Mouse (Mus musculus) hindbrain, embryonic 12.5 days (tissue): Measurements from ENCODE around the gene Frmd5. TPM values are rescaled to one million over a fixed set of nuclear protein-coding genes. Genes with fewer than 3 reads are reported as not detected.

Source experiments
- ATAC-seq: fragments of 200-750 bp; cut with Nextera tagmentation; 2 replicates; pipeline ENCODE4 v1.8.0; 2017; ENCODE audit warnings: moderate TSS enrichment; ENCODE audit not compliant: low FRiP score
- H3K27ac ChIP-seq: fragments of 300-500 bp; sonication (generic); 2 replicates; pipeline ENCODE4 v1.5.1; 2016; ENCODE audit warnings: mild to moderate bottlenecking
- H3K27me3 ChIP-seq: fragments of 300-500 bp; sonication (generic); 2 replicates; pipeline ENCODE4 v1.6.1; 2016; ENCODE audit warnings: mild to moderate bottlenecking
- H3K36me3 ChIP-seq: fragments of 300-500 bp; sonication (generic); 2 replicates; pipeline ENCODE4 v1.6.1; 2016; ENCODE audit warnings: mild to moderate bottlenecking
- H3K4me1 ChIP-seq: fragments of 300-500 bp; sonication (generic); 2 replicates; pipeline ENCODE4 v1.6.1; 2016
- H3K4me2 ChIP-seq: fragments of 300-500 bp; sonication (generic); replicated peaks from 2 replicates; pipeline ENCODE4 v1.6.1; 2016; ENCODE audit warnings: mild to moderate bottlenecking
- H3K4me3 ChIP-seq: fragments of 300-500 bp; sonication (generic); 2 replicates; pipeline ENCODE4 v1.5.1; 2016; ENCODE audit warnings: mild to moderate bottlenecking
- H3K9ac ChIP-seq: fragments of 300-500 bp; sonication (generic); 2 replicates; pipeline ENCODE4 v1.6.1; 2016; ENCODE audit warnings: mild to moderate bottlenecking, moderate library complexity
- H3K9me3 ChIP-seq: fragments of 300-500 bp; sonication (generic); replicated peaks from 2 replicates; pipeline ENCODE4 v1.6.1; 2016; ENCODE audit warnings: mild to moderate bottlenecking
- WGBS: fragments of 180-500 bp; shearing (Covaris S2); methylation state at CpG from one replicate; pipeline ENCODE4 v1.1.7; 2016; 5-methylcytosine and 5-hydroxymethylcytosine counted together
- polyA plus RNA-seq: library from polyadenylated mRNA; unstranded; fragments of >200 nt; fragmentation: Nextera tagmentation; extraction: Ambion mirVana; gene quantifications from 2 replicates; pipeline ENCODE4 v1.2.1, GENCODE M21; 2016

The Frmd5 gene
- polyA plus RNA-seq, 1 experiment from 2014 or later, result 26.5 TPM

DNA sequence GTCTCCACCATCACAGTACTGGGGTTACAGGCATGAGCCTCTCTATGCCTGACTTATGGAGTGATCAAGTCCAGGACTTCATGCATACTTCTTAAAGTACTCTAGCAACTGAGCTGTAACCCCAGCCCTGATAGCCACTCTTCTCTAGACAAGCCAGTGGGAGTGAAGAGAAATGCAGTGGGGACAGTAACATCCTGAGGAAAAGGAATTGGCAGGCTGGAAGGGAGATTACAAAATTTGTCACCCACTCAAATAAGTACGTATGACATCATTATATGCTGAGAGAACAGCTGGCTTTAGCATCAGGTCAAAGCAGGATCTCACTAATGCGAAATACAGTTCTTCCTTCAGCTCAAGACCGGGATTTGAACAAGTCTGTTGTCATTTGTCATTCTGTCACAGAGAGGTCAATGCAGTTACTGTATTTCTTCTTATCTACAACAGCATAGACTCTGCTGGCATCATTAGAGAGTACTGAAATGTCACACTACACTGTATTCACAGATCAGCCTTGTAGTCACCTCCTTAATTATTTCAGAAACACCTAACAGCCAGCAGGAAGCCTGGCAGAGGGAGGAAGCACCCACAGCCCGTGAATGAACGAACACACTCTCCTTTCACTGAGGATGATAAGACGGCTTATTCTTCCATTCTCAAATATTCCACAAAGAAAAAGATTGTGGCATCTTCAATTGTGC, 129.8 kb downstream of the Frmd5 start:
- H3K27ac ChIP-seq, result no peak overlapping the region
- WGBS, result 62% methylated on average over 6 of the region's 6 CpGs
- no peak overlapping the region for H3K4me2 ChIP-seq
- H3K4me3 ChIP-seq, result no peak overlapping the region
- H3K36me3 ChIP-seq, result no peaks in the 10 kb centered on the region
- H3K9ac ChIP-seq, result no peak overlapping the region
- no peak for ATAC-seq
- peaks cover 12% of the 10 kb centered on the region for H3K4me1 ChIP-seq
- H3K27me3 ChIP-seq, result no peaks in the 10 kb centered on the region
- no peaks in the 10 kb centered on the region for H3K9me3 ChIP-seq

DNA sequence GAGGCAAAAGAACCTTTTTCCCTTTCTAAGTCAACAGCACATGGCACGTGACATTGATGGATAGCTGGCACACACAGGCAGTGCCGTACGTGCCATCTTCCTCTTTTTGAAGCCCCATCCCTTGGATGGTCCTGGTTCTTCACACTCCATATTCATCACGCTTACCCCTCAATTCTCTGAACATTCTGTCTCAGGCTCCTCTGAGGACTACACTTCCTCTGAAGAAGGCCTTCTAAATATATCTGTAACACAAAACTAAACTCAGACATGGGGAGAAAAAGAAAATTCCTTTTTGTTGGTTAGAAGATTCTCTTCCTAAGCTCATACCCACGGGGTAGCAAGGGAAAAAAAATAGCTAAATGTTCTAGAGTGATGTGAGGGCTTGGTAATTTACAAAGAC, 131.0 kb downstream of the Frmd5 start:
- no peak overlapping the region for H3K27ac ChIP-seq
- H3K9me3 ChIP-seq, result no peaks in the 10 kb centered on the region
- no peaks in the 10 kb centered on the region for H3K27me3 ChIP-seq
- H3K9ac ChIP-seq, result no peak overlapping the region
- WGBS, result 82% methylated on average over 5 of the region's 5 CpGs
- peaks cover 12% of the 10 kb centered on the region for H3K4me1 ChIP-seq
- H3K36me3 ChIP-seq, result no peaks in the 10 kb centered on the region
- H3K4me2 ChIP-seq, result no peak overlapping the region
- H3K4me3 ChIP-seq, result no peak overlapping the region
- no peak for ATAC-seq

DNA sequence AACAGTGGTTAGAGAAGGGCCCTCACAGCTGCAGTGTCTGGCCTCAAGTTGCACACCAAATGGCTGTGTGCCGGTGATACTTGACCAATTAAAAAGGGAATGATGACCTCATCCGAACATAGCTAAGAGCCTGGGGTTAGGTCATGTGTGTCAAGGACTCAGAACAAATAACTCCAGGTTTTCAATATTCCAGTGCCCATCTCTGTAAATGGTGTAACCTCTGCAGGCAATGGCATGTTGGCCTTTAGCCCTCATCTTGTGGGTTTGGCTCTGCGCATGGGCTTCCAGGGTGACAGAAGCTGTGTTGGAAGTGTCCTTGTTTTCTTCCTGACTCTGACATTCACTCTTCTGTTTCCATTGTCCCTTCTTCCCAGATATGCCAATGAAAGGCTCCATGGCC, 131.8 kb downstream of the Frmd5 start:
- Histone ChIP-seq H3K4me1 (peaks cover 12% of the 10 kb centered on the region), H3K9ac (no peak overlapping the region), H3K27me3 (no peaks in the 10 kb centered on the region), H3K4me2 (no peak overlapping the region), H3K27ac (no peak overlapping the region), H3K9me3 (no peaks in the 10 kb centered on the region), H3K4me3 (no peak overlapping the region), H3K36me3 (no peaks in the 10 kb centered on the region)
- WGBS, result 88% methylated on average over 3 of the region's 3 CpGs
- ATAC-seq, result no peak

DNA sequence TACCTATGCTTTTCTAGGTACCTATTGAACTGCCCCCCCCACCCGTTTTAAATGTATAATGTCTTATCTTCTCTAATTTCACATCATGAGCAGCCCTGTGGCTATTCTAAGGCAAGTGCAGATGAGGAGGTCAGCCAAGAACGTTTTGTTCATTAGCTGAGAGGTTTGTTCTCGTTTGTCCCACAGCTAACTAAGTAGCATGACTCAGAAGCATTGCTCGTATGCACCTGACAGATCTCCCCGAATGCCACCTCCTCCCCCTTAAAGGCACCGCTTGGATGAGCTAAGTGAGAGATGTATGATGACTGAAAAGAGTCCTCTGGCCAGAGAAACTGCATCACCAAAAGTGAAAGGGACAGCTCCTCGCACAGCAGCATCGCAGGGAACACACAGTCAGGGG, 132.7 kb downstream of the Frmd5 start:
- Histone ChIP-seq H3K36me3 (no peaks in the 10 kb centered on the region), H3K27ac (no peak overlapping the region), H3K9me3 (no peaks in the 10 kb centered on the region), H3K9ac (no peak overlapping the region), H3K4me3 (no peak overlapping the region), H3K27me3 (no peaks in the 10 kb centered on the region), H3K4me1 (peaks cover 12% of the 10 kb centered on the region), H3K4me2 (no peak overlapping the region)
- no peak for ATAC-seq
- WGBS, result 76% methylated on average over 8 of the region's 8 CpGs

DNA sequence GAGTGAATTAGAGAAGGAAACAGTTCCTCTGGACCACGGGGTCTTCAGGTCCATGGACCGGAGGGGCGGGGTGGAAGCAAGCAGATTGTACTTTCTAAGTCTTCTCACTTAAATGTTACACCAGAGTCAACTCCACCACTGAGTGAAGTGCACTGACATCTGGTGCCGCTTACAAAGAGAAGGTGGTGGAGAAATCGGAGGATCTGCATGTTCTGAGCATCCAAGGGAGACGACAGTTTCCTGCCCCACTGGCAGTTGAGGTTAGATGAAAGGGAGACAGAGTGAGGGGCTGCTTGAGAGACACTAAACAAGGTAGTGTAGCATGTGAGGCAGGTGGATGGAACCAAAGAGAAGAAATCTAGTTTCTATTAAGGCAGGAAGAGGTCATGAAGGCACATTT, 137.0 kb downstream of the Frmd5 start:
- ATAC-seq, result no peak
- no peak overlapping the region for H3K4me2 ChIP-seq
- H3K9ac ChIP-seq, result no peak overlapping the region
- no peak overlapping the region for H3K4me3 ChIP-seq
- H3K36me3 ChIP-seq, result no peaks in the 10 kb centered on the region
- no peaks in the 10 kb centered on the region for H3K4me1 ChIP-seq
- no peak overlapping the region for H3K27ac ChIP-seq
- no peaks in the 10 kb centered on the region for H3K27me3 ChIP-seq
- 87% methylated on average over 6 of the region's 6 CpGs for WGBS
- H3K9me3 ChIP-seq, result no peaks in the 10 kb centered on the region

DNA sequence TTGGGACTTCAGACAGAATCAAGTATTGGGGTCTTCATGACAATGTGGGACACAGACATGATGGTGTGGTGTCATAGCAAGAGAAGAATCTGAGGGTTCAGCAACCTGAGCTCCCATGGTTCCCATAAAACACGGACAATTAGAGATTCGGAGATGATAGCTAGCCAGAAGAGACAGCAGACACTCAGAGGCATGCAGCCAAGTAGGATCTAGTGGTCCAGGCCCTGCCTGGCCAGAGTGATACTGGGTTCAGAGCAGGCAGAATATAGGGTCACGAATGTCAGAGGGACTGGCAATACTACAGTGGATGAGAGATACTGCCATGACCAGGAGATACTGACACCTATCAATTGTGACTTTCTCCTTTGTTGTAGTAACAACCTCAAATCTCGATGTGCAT, 138.6 kb downstream of the Frmd5 start:
- no peak overlapping the region for H3K9ac ChIP-seq
- no peaks in the 10 kb centered on the region for H3K36me3 ChIP-seq
- H3K4me3 ChIP-seq, result no peak overlapping the region
- H3K9me3 ChIP-seq, result no peaks in the 10 kb centered on the region
- H3K27me3 ChIP-seq, result no peaks in the 10 kb centered on the region
- 88% methylated on average over 4 of the region's 4 CpGs for WGBS
- H3K4me2 ChIP-seq, result no peak overlapping the region
- H3K4me1 ChIP-seq, result no peaks in the 10 kb centered on the region
- no peak overlapping the region for H3K27ac ChIP-seq
- no peak for ATAC-seq

DNA sequence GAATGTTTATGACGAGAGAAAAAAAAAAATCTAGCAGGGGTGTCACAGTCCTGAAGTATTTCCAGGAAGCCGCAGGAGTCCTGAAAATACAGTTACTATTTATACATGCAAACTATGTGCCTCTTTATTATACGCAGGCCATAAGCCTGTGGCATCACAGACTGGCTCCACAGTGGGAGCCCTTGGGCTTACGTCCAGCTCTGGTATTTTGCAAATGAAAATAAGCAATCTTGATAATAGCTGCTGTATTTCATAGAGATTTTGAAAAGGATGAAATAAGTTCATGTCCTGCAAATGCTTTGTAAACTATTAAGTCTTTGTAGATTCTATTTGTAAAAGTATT, 145.8 kb downstream of the Frmd5 start:
- H3K27me3 ChIP-seq, result no peaks in the 10 kb centered on the region
- H3K36me3 ChIP-seq, result no peaks in the 10 kb centered on the region
- no peak overlapping the region for H3K9ac ChIP-seq
- no peak for ATAC-seq
- 70% methylated on average over 4 of the region's 4 CpGs for WGBS
- H3K9me3 ChIP-seq, result no peaks in the 10 kb centered on the region
- no peak overlapping the region for H3K27ac ChIP-seq
- H3K4me3 ChIP-seq, result no peak overlapping the region
- H3K4me1 ChIP-seq, result peaks cover 16% of the 10 kb centered on the region
- H3K4me2 ChIP-seq, result no peak overlapping the region

DNA sequence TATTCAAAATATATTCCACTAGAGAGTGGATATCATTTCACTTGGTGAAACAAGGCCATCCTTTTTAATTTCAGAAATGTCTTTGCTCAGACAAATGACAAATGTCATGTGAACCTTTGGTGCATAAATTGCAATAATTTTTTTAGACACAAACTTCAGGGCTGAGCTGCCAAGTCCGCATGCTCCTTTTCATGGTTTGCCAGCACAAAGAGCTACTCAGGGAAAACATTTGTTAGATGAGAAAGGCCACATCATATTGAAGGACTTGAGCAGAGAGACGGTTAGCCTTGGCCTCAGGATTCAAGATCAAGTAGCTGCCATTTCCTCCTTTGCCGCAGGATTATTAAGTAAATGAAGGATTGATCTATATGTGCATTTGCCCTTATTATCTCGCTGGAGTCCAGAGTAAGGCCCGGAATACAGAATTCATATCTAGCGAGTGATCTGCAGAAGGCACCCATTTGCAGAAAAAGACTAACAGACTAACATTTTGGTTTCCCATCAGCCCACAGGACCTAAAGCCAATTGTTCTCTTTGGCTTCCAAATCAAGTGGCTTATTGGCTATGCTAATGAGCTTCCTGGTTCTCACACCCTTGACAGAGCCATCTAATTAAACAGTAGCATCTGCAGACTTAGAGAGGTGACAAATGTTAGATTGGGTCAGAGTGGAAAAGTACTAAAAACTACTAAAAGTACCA, 146.3 kb downstream of the Frmd5 start:
- ATAC-seq, result no peak
- H3K27ac ChIP-seq, result no peak overlapping the region
- H3K36me3 ChIP-seq, result no peaks in the 10 kb centered on the region
- no peak overlapping the region for H3K4me2 ChIP-seq
- peaks cover 16% of the 10 kb centered on the region for H3K4me1 ChIP-seq
- H3K9me3 ChIP-seq, result no peaks in the 10 kb centered on the region
- no peak overlapping the region for H3K9ac ChIP-seq
- WGBS, result 76% methylated on average over 6 of the region's 6 CpGs
- no peaks in the 10 kb centered on the region for H3K27me3 ChIP-seq
- H3K4me3 ChIP-seq, result no peak overlapping the region

DNA sequence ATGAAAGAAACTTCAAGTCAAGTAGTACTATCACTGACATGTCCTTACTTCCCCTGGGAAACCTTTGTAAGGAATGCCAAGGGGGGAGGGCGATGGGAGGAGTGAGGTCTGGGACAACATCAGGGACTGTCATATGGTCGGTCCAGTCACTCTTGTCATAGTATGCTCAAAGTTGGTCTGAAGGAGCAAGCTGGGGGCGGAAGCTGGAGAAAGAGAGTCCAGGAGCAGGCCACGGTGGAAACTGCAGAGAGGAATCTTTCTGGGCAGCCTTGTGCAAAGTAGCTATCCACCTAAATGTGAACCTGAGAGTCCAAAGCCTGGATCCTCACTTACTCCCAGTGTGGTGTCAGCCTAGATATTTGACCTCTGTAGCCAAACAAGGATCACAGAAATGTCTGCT, 147.5 kb downstream of the Frmd5 start:
- Histone ChIP-seq H3K27me3 (no peaks in the 10 kb centered on the region), H3K9ac (no peak overlapping the region), H3K4me3 (no peak overlapping the region), H3K4me1 (peaks cover 16% of the 10 kb centered on the region), H3K9me3 (no peaks in the 10 kb centered on the region), H3K4me2 (no peak overlapping the region), H3K27ac (no peak overlapping the region), H3K36me3 (no peaks in the 10 kb centered on the region)
- 79% methylated on average over 4 of the region's 4 CpGs for WGBS
- ATAC-seq, result no peak

DNA sequence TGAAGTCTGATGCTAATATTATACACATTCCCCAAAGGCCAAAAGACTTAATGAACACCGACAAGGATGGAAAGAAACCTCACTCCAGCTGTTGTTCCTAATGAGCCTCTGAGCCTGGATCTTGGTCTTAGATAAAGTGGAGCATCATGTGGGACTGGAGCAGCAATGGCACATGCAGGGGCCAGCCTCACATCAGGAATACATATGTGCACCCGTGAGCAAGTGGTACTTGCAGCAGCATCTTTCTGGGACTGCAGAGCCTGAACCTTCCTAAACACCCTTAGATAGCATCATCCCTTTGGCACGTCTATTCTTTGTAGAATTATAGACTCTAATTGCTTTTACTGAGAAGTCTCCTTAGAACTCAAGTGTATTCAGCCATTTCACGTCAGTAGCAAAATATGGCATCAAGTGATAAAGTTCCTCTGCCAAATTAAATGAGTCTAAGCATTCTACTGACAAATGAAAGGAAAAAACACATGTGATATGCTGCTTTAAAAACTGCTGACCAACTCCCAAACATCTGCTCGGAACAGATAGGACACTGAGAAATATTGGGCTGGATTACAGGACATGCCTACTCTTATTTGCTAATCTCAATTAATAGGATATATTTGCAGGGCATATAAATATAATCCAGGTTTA, 148.6 kb downstream of the Frmd5 start:
- H3K27me3 ChIP-seq, result no peaks in the 10 kb centered on the region
- H3K4me1 ChIP-seq, result peaks cover 16% of the 10 kb centered on the region
- H3K9me3 ChIP-seq, result no peaks in the 10 kb centered on the region
- no peaks in the 10 kb centered on the region for H3K36me3 ChIP-seq
- no peak overlapping the region for H3K9ac ChIP-seq
- H3K4me3 ChIP-seq, result no peak overlapping the region
- H3K4me2 ChIP-seq, result no peak overlapping the region
- no peak overlapping the region for H3K27ac ChIP-seq
- 84% methylated on average over 5 of the region's 5 CpGs for WGBS
- no peak for ATAC-seq

DNA sequence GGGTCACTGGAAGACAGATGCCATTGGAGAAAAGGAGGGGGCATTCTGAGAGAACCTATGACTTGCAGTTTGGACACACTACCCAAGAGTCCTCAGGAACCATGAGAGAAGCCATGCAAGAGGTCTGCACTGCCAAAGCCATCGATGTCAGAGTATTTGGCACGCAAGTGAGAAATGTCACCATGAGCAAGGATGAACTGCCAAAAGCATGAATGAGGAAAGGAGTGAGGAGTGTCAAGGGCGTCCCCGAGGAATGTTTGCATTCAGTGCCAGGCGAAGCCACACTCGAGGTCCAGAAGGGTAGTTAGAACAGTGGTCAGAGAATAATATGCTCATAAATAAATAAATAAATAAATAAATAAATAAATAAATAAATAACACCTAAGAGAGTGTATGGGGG, 150.9 kb downstream of the Frmd5 start:
- Histone ChIP-seq H3K9ac (no peak overlapping the region), H3K9me3 (no peaks in the 10 kb centered on the region), H3K27ac (no peak overlapping the region), H3K4me3 (no peak overlapping the region), H3K4me2 (no peak overlapping the region), H3K36me3 (no peaks in the 10 kb centered on the region), H3K4me1 (peaks cover 13% of the 10 kb centered on the region), H3K27me3 (no peaks in the 10 kb centered on the region)
- 91% methylated on average over 6 of the region's 6 CpGs for WGBS
- ATAC-seq, result no peak

DNA sequence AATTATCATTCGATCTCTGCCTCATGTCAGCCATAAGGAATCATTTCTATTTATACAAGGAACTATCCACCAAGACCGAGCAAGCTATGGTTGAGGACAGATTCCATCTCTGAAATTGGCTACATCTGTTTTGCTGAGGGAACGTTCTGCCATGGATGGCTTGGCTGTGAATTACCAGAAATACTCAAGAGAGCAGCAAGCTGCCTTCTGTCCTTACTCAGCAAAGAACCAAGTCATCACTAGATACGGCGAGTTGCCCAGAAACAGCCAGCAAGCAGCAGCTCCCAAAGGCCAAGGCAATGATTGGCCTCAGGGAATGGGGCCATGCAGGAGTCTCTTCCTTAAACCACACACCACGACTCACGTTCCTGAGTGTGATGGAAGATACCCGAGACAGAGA, 151.8 kb downstream of the Frmd5 start:
- H3K27me3 ChIP-seq, result no peaks in the 10 kb centered on the region
- peaks cover 6% of the 10 kb centered on the region; the same call in 1 of the 2 replicates for H3K4me1 ChIP-seq
- H3K9me3 ChIP-seq, result no peaks in the 10 kb centered on the region
- ATAC-seq, result no peak
- no peak overlapping the region for H3K4me3 ChIP-seq
- no peak overlapping the region for H3K4me2 ChIP-seq
- H3K9ac ChIP-seq, result no peak overlapping the region
- no peak overlapping the region for H3K27ac ChIP-seq
- 84% methylated on average over 8 of the region's 8 CpGs for WGBS
- no peaks in the 10 kb centered on the region for H3K36me3 ChIP-seq

DNA sequence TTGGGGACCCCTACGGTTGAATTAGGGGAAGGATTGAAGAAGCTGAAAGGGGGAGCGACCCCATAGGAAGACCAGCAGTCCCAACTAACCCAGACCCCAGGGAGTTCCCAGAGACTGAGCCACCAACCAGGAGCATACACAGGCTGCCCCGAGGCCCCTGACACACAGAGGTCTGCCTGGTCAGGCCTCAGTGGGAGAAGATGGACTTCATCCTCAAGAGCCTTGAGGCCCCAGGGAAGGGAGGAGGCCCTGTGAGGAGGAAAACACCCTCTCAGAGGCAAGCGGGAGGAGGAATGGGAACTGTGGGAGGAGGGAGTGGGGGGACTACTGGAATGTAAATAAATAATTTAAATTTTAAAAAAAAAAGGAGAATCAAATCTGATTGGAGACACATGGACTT, 160.4 kb downstream of the Frmd5 start:
- 81% methylated on average over 4 of the region's 4 CpGs for WGBS
- ATAC-seq, result no peak
- no peaks in the 10 kb centered on the region for H3K36me3 ChIP-seq
- no peak overlapping the region for H3K4me2 ChIP-seq
- no peak overlapping the region for H3K27ac ChIP-seq
- H3K9me3 ChIP-seq, result no peaks in the 10 kb centered on the region
- H3K4me1 ChIP-seq, result 0 out of 2 replicates have a peak, but pooled peaks cover 2% of the 10 kb centered on the region
- no peak overlapping the region for H3K9ac ChIP-seq
- H3K27me3 ChIP-seq, result no peaks in the 10 kb centered on the region
- no peak overlapping the region for H3K4me3 ChIP-seq
